Mouse (Mus musculus) adrenal gland, adult 18-20 months (tissue): ENCODE results near the gene Siva1. TPM values are rescaled to one million over a fixed set of nuclear protein-coding genes. Genes with fewer than 3 reads are reported as not detected.

Experiments
- DNase-seq, 2 experiments: peaks; one replicate each; pipeline ENCODE4 v3.0.0; 2021 to 2022; ENCODE audit warnings: low spot score in 2 of 2
- total RNA-seq, 2 experiments: library from RNA; stranded (reverse); gene quantifications; 1 replicate in 1 of 2; 2 replicates in 1 of 2; pipeline ENCODE4 v1.2.3; 2021

Siva1 gene
- total RNA-seq, 2 experiments from 2014 or later: 36.6 to 43.6 TPM

- DNase-seq: no peak
Observed at GRCm38 (mm10) chr12:112654076-112654475, 9.6 kb downstream of the Siva1 start.

- no peak for DNase-seq
Observed at GRCm38 (mm10) chr12:112658619-112659018, 14.1 kb downstream of the Siva1 start.

GRCm38 (mm10) chr12:112659109-112659508 lies 14.6 kb downstream of the Siva1 start:
- peak; percentile 80 for DNase-seq

- no peak for DNase-seq
Observed at GRCm38 (mm10) chr12:112660576-112661326, 16.3 kb downstream of the Siva1 start.

GRCm38 (mm10) chr12:112661327-112661605 lies 16.8 kb downstream of the Siva1 start:
- DNase-seq: no peak

GRCm38 (mm10) chr12:112661851-112662250 lies 17.4 kb downstream of the Siva1 start:
- DNase-seq: no peak

GRCm38 (mm10) chr12:112663303-112663702 lies 18.8 kb downstream of the Siva1 start:
- no peak for DNase-seq

- DNase-seq: no peak
Observed at GRCm38 (mm10) chr12:112663716-112664115, 19.2 kb downstream of the Siva1 start.

- no peak for DNase-seq
Observed at GRCm38 (mm10) chr12:112664124-112664523, 19.6 kb downstream of the Siva1 start.

GRCm38 (mm10) chr12:112664656-112665055 lies 20.2 kb downstream of the Siva1 start:
- DNase-seq: no peak

GRCm38 (mm10) chr12:112665445-112665844 lies 21.0 kb downstream of the Siva1 start:
- peak; percentile 68 for DNase-seq

- no peak for DNase-seq
Observed at GRCm38 (mm10) chr12:112665881-112666544, 21.5 kb downstream of the Siva1 start.

GRCm38 (mm10) chr12:112667619-112668297 lies 23.3 kb downstream of the Siva1 start:
- DNase-seq: no peak

- DNase-seq: peak in 1 of 2 experiments; percentile 69
Observed at GRCm38 (mm10) chr12:112670718-112671393, 26.4 kb downstream of the Siva1 start.

GRCm38 (mm10) chr12:112671891-112672290 lies 27.4 kb downstream of the Siva1 start:
- DNase-seq: no peak

- no peak for DNase-seq
Observed at GRCm38 (mm10) chr12:112672744-112673575, 28.5 kb downstream of the Siva1 start.

GRCm38 (mm10) chr12:112673576-112674091 lies 29.2 kb downstream of the Siva1 start:
- peak in 1 of 2 experiments; percentile 57 for DNase-seq

GRCm38 (mm10) chr12:112674132-112675011 lies 29.9 kb downstream of the Siva1 start, which contains the start of gene Akt1:
TSS of gene Akt1 (minus strand) at chr12:112674884.
- peak; percentile 75 to 81 for DNase-seq
